Mouse (Mus musculus) spleen, postnatal 36 days (tissue): ENCODE data around the gene Sult2a7.

Experiments used
- DNase-seq, 2 experiments: peaks; one replicate each; pipeline ENCODE4 v3.0.0; 2022; ENCODE audit warnings: low spot score in 2 of 2, mixed read lengths in 1 of 2

Gene Sult2a7

DNA sequence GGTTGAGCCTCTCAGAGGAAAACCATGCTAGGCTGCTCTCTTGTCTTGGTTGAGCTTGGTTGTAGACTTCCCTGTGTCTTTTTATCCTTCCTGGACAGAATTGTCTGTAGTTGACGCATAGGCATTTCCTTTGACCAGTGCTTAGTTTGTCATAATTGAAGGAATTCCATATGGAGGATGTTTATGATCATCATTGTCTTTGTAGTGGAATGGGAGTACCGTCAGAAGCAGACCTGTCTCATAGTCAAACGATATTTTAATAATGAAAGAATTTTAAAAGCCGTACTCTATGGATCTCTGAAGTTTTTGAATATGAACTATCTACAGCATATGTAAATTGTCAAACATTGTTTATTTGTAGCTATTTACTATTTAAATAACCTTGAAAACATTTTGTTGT lies at the start of gene Sult2a7:
Gene Sult2a7 (minus strand): TSS at position 101 of the 400 bp plus-strand sequence.
- no peak for DNase-seq

DNA sequence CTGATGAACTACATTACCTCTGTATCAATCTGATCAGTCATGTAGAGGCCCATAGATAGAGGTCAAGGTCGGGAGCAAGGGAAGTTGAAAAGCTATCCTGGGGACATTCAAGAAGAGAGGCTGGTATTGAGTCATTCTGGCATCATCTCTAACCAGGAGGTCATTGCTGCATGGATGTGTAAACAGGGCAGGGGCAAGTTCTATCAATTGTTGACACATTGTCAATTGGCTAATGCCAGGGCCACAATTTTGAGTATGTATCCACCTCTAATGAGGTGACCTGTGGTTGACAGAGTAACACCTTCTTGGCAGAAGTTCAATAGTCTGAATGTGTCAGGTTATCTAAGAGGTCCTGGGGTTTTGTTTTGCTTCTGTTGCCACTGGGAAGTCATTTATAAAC lies 31.2 kb upstream of the Sult2a7 start:
- no peak for DNase-seq

DNA sequence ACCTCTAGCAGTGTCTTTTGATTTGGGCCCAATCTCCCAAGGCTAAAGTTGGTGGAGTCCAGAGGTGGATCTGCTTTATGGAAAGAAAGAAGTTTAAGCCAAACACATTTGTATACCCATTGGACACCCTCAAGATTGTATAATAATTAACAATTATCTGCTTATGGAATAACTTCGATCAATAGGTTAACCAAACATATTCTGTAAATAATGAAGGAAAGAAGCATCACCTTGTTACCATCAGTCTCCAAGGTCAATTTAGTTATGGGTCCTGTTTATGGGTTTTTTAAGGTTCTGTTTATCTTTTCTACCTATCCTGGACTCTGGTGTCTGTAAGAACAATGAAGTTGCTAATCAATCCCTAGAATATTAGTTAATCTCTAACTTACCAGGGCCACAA lies 28.6 kb upstream of the Sult2a7 start:
- no peak for DNase-seq

DNA sequence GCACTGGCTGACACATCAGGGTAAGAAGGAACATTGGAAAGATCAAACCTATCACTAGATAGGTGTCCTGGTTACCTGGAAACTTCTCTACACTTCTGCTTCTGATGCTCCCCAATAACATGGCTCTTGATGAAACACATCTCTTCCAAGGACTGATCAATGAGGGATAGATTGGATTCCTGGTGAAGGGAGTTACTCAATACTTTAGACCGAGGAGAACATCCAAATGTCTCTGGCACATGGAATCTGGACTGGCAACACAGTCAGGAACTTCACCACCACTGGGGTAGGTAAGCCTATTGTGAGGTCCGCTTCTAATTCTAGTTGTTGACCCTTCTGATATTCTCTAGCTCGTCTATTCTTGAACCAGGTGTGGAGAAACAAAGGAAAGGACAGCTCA lies 24.3 kb upstream of the Sult2a7 start:
- no peak for DNase-seq

DNA sequence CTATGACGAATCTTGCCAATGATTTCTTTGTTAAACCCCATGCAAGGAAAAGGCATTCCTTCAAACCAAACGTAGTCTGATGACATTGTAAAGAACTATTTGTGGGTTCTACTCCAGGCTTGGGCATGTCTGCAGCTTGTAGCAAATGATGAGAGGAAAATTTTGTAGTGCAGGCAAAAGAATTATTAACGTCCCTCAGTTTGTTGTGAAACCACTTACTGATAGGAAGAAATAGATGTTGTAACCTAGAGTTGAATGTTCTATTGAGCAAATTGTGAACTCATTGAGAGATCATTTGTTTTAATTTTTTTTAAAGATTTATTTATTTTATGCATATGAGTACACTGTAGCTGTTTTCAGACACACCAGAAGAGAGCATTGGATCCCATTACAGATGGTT lies 1.1 kb downstream of the Sult2a7 start:
- no peak for DNase-seq

DNA sequence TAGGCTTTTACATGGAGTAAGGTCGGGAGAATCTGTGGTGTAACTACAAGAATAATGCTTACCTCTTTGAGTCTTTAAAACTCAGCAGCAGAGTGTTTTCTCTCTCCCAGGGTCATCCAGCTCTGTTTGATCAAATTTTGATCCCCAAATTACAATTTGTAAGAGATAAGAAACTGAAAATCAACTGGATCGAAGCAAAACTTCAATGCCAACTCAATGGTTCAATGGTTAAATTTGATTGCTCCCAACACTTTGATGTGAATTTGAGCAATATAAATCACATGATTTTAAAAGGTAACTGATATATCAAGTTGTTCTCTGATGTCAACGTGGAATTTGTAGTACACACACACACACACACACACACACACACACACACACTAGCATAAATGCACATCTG lies 47.5 kb downstream of the Sult2a7 start, which contains the start of gene Sult2a8:
Gene Sult2a8 (minus strand): TSS at position 236 of the 400 bp plus-strand sequence.
- DNase-seq, result no peak

DNA sequence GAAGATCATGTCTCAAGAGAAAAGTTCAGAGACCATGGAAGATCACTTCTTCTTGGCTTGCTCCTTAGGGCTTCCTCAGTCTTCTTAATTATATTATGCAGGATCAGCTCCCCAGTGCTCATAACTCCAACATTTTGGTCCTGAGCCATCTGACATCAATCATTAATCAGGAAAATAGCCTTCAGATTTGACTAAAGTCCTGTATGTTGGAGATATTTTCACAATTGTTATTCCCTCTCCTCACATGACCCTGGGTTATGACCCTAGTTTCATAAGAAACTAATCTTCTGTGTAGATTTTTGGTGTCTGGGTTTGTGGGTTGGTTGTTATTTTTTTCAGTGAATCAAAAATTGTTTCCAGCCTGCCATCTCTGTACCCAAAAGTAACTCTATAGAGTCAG lies 54.4 kb downstream of the Sult2a7 start:
- DNase-seq, result no peak

DNA sequence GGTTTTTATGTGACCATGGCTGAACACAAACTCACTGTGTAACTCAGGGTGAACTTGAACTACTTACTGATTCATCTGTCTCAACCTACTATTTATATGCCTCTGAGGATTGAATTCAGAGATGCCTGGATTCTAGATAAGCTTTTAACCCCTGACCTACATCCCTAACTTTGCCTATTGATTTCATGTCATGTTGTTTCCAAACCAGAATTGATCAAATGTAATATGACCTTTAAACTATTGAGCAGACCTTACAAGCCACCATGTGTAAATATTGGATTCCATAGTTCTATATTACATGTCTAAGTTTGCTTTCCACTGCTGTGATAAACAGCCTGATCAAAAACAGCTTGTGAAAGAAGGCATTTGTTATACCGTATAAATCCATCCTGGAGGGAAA lies 55.5 kb downstream of the Sult2a7 start:
- no peak for DNase-seq

DNA sequence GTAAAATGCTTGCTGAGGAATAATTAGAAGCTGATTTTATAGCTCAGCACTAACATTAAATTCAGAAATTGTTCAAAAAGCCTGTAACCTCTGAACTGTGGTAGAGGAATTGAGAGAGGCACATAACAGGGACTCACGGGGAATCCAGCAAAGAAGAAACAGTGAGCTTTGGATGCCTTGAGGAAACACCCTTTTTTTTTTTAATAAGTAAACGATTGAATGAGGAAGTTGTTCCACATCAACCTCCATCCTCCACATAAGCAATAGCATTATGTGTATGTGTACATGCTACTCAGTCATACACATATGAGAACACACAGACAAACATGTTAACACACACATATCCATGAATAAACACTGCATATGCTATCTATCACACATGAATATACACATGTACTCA lies 56.0 kb downstream of the Sult2a7 start:
- no peak for DNase-seq
